Mouse (Mus musculus): ENCODE results near the gene Gm17027. TPM values are rescaled to one million over a fixed set of nuclear protein-coding genes. Genes with fewer than 3 reads are reported as not detected.
"Not testable (repeated sequence)": the region's sequence is repeated elsewhere in the genome, so short reads cannot be mapped to it uniquely, and the experiment has no call there.

Gm17027 gene
- total RNA-seq (2021), result not detected
- polyA plus RNA-seq (2012; rRNA removed), result not detected in 2 replicates
- long read RNA-seq, result 0 reads

DNA sequence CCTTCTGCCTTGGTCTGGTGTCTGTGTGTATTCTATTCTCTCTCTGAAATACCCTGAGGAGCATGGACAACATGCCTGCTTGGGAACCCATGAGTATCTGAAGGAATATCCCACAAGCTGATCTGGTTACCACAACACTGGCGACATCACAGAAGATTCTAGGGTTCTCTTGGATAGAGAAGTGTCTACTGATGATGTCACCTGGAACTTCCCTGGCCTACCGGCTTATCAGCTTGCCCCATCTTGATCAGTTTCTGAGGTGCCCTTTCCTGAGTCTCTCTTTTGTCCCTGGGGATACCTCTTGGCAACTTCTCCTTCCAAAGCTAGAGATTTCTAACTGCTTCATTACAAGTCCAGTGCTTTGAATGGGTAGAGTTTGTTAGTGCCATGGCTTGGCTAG lies at the start of gene Gm17027:
Gene Gm17027, minus strand, starts transcription at position 101 of the 400 bp plus-strand sequence.
- H3K27me3 ChIP-seq (ENCODE audit: control insufficient read depth, insufficient read depth, low read length); DNase-seq; H3K27ac ChIP-seq; intact Hi-C loops (cut with DNase I); H3K79me2 ChIP-seq (replicated peaks; ENCODE audit: control insufficient read depth, insufficient read depth, low read length); H3K36me3 ChIP-seq (ENCODE audit: control insufficient read depth, insufficient read depth, low read length); H3K4me3 ChIP-seq; H3K9ac ChIP-seq (ENCODE audit: low read depth, low read length); H3K4me1 ChIP-seq (ENCODE audit: control insufficient read depth, insufficient read depth, low read length): not testable (repeated sequence)
- 64% methylated on average over 2 of the region's 2 CpGs for WGBS

DNA sequence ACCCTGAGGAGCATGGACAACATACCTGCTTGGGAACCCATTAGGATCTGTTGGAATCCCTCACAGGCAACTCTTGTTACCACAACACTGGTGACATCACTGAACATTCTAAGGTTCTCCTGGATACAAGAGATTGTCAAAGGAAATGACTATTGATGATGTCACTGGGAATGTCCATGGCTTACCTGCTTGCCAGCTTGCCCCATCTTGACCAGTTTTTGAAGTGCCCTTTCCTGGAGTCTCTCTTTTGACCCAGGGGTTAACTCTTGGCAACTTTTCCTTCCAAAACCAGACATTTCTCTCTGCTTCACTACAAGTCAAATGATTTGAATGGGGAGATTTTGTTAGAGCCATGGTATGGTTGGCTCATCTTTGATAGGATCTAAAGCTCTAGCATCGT lies 28.3 kb upstream of the Gm17027 start, which contains the start of gene Gm3573:
Gene Gm3573, minus strand, starts transcription at position 101 of the 400 bp plus-strand sequence.
- H3K9ac ChIP-seq (ENCODE audit: low read depth, low read length); H3K79me2 ChIP-seq (replicated peaks; ENCODE audit: control insufficient read depth, insufficient read depth, low read length); intact Hi-C loops (cut with DNase I); H3K4me1 ChIP-seq (ENCODE audit: control insufficient read depth, insufficient read depth, low read length); H3K27me3 ChIP-seq (ENCODE audit: control insufficient read depth, insufficient read depth, low read length); H3K36me3 ChIP-seq (ENCODE audit: control insufficient read depth, insufficient read depth, low read length); H3K27ac ChIP-seq; DNase-seq; H3K4me3 ChIP-seq: not testable (repeated sequence)
- no CpG with 5 or more reads among the region's 1 CpGs for WGBS

DNA sequence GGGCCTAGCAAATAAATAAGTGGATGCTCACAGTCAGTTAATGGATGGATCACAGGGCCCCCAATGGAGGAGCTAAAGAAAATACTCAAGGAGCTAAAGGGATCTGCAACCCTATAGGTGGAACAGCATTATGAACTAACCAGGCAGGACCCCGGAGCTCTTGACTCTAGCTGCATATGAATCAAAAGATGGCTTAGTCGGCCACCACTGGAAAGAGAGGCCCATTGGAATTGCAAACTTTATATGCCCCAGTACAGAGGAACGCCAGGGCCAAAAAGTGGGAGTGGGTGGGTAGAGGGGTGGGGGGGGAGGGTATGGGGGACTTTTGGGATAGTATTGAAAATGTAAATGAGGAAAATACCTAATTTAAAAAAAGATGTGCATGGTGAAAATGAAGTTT lies 21.5 kb upstream of the Gm17027 start:
- H3K9ac ChIP-seq (ENCODE audit: low read depth, low read length); H3K79me2 ChIP-seq (replicated peaks; ENCODE audit: control insufficient read depth, insufficient read depth, low read length); H3K4me1 ChIP-seq (ENCODE audit: control insufficient read depth, insufficient read depth, low read length); H3K27me3 ChIP-seq (ENCODE audit: control insufficient read depth, insufficient read depth, low read length); H3K4me3 ChIP-seq; intact Hi-C loops (cut with DNase I); H3K27ac ChIP-seq; H3K36me3 ChIP-seq (ENCODE audit: control insufficient read depth, insufficient read depth, low read length): not testable (repeated sequence)
- DNase-seq, result peak in 1 of 2 experiments; percentile 20
- WGBS, result 75% methylated on average over 3 of the region's 3 CpGs

- H3K4me3 ChIP-seq; H3K36me3 ChIP-seq (ENCODE audit: control insufficient read depth, insufficient read depth, low read length); H3K79me2 ChIP-seq (replicated peaks; ENCODE audit: control insufficient read depth, insufficient read depth, low read length); H3K27me3 ChIP-seq (ENCODE audit: control insufficient read depth, insufficient read depth, low read length); intact Hi-C loops (cut with DNase I); H3K4me1 ChIP-seq (ENCODE audit: control insufficient read depth, insufficient read depth, low read length); H3K9ac ChIP-seq (ENCODE audit: low read depth, low read length); H3K27ac ChIP-seq: not testable (repeated sequence)
- DNase-seq, result peak in 1 of 2 experiments; percentile 15
- WGBS, result 67% methylated on average over 7 of the region's 8 CpGs
Measured at GRCm38 (mm10) chr14:42134571-42134970, 27.9 kb downstream of the Gm17027 start.

DNA sequence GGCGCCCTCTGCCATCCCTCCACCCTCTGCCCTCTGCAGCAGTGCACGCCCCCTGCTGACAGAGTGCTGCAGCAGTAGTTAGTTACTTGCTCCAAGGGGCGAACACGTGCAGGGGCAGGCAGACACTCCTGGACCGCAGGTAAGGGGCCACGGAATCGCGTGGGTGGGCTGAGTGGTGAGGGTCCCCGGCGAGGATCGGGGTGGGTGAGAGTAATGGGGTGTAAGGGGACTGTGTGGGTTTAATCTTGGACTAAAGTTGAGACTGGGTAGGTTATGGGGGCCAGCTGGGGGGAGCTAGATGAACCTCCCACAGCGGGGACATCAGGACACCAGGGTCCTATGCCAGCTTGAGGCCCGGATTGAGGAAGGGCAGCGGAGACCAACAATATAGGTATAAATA lies 28.6 kb downstream of the Gm17027 start:
- H3K79me2 ChIP-seq (replicated peaks; ENCODE audit: control insufficient read depth, insufficient read depth, low read length); H3K36me3 ChIP-seq (ENCODE audit: control insufficient read depth, insufficient read depth, low read length); H3K9ac ChIP-seq (ENCODE audit: low read depth, low read length); intact Hi-C loops (cut with DNase I); H3K27ac ChIP-seq; H3K27me3 ChIP-seq (ENCODE audit: control insufficient read depth, insufficient read depth, low read length); H3K4me3 ChIP-seq; H3K4me1 ChIP-seq (ENCODE audit: control insufficient read depth, insufficient read depth, low read length): not testable (repeated sequence)
- WGBS, result 53% methylated on average over 12 of the region's 14 CpGs
- peak in 1 of 2 experiments; percentile 15 for DNase-seq

DNA sequence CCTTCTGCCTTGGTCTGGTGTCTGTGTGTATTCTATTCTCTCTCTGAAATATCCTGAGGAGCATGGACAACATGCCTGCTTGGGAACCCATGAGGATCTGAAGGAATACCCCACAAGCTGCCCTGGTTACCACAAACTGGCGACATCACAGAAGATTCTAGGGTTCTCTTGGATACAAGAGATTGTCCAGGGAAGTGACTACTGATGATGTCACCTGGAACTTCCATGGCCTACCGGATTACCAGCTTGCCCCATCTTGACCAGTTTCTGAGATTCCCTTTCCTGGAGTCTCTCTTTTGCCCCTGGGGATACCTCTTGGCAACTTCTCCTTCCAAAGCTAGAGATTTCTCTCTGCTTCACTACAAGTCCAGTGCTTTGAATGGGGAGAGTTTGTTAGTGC lies 45.2 kb downstream of the Gm17027 start, which contains the start of gene Gm7951:
Gene Gm7951, minus strand, starts transcription at position 101 of the 400 bp plus-strand sequence.
- H3K27me3 ChIP-seq (ENCODE audit: control insufficient read depth, insufficient read depth, low read length); H3K27ac ChIP-seq; DNase-seq; intact Hi-C loops (cut with DNase I); H3K36me3 ChIP-seq (ENCODE audit: control insufficient read depth, insufficient read depth, low read length); H3K4me1 ChIP-seq (ENCODE audit: control insufficient read depth, insufficient read depth, low read length); H3K4me3 ChIP-seq; H3K79me2 ChIP-seq (replicated peaks; ENCODE audit: control insufficient read depth, insufficient read depth, low read length); H3K9ac ChIP-seq (ENCODE audit: low read depth, low read length): not testable (repeated sequence)
- 63% methylated on average over 1 of the region's 2 CpGs for WGBS

Other genes with a start within 250 kb of the Gm17027 start
- not detected for gene 1700049E17Rik1, start 237.7 kb downstream of the Gm17027 start, total RNA-seq (2021)
- gene 1700049E17Rik1, start 237.7 kb downstream of the Gm17027 start, polyA plus RNA-seq (2012; rRNA removed), result not detected in 2 replicates
- gene 1700024B05Rik, start 218.6 kb downstream of the Gm17027 start, total RNA-seq (2021), result not detected
- not detected in 2 replicates for gene 1700024B05Rik, start 218.6 kb downstream of the Gm17027 start, polyA plus RNA-seq (2012; rRNA removed)
- not detected for gene Gm6401, start 194.7 kb downstream of the Gm17027 start, total RNA-seq (2021)
- gene Gm6401, start 194.7 kb downstream of the Gm17027 start, polyA plus RNA-seq (2012; rRNA removed), result not detected in 2 replicates
- gene Gm3543, start 179.3 kb downstream of the Gm17027 start, total RNA-seq (2021), result not detected
- gene Gm3543, start 179.3 kb downstream of the Gm17027 start, polyA plus RNA-seq (2012; rRNA removed), result not detected in 2 replicates
- not detected for gene Gm7951, start 45.3 kb downstream of the Gm17027 start, total RNA-seq (2021)
- not detected in 2 replicates for gene Gm7951, start 45.3 kb downstream of the Gm17027 start, polyA plus RNA-seq (2012; rRNA removed)
- gene Gm3573, start 28.2 kb upstream of the Gm17027 start, total RNA-seq (2021), result not detected
- not detected in 2 replicates for gene Gm3573, start 28.2 kb upstream of the Gm17027 start, polyA plus RNA-seq (2012; rRNA removed)
- gene Gm17026, start 97.4 kb upstream of the Gm17027 start, total RNA-seq (2021), result not detected
- not detected in 2 replicates for gene Gm17026, start 97.4 kb upstream of the Gm17027 start, polyA plus RNA-seq (2012; rRNA removed)
- not detected for gene Gm9611, start 134.7 kb upstream of the Gm17027 start, total RNA-seq (2021)
- gene Gm9611, start 134.7 kb upstream of the Gm17027 start, polyA plus RNA-seq (2012; rRNA removed), result not detected in 2 replicates
- not detected for gene Gm7995, start 147.6 kb upstream of the Gm17027 start, total RNA-seq (2021)
- not detected in 2 replicates for gene Gm7995, start 147.6 kb upstream of the Gm17027 start, polyA plus RNA-seq (2012; rRNA removed)

Measured in heart, adult 2 months (tissue).